Mouse (Mus musculus): ENCODE results near the gene Anpep.

DNA sequence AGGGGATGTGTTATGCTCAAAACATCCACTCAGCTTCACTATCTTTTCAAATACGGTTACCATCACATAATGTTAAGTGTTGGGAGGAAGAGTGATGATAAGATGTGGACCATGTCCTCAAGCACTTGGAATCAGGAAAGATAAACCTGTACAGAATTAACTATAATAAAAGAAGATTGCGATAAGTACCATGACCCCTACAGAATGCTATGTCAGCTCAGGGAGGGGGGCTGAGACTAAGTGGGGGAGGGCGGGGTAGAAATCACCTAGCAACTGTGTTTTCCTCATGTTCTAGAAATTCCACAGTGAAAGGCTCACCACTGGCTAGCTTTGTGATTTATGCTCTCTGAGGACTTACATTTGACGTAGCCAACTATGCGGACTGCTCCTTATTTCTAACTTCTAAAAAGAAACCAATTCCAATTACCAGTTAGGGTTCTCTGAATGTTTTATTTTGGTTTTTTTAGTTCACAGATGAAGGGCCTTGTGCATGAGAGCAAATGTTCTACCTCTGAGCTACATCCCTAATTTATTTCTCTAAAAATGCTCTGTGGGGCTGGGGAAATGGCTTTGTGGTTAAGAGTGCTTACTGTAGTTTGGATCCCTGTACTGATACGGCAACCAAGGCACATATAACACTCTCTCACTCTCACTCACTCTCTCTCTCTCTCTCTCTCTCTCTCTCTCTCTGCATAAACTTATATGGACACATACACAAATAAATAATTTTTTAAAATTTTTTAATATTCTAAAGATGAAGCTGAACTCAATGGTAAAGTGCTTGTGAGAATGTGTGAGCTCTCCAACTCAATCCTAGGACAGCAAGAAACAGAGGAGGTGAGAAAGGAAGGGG is 31.9 kb upstream of the Anpep start:
- TF ChIP-seq CTCF (IDR thresholded peaks at IDR 0.05; ENCODE audit: borderline replicate concordance, insufficient read depth, low read length) (no peak), POLR2A (IDR thresholded peaks at IDR 0.05; ENCODE audit: low read depth, low read length) (no peak)
